Mouse (Mus musculus): ENCODE results near the gene Ccnd2. TPM values are rescaled to one million over a fixed set of nuclear protein-coding genes. Genes with fewer than 3 reads are reported as not detected.

The Ccnd2 gene
- polyA plus RNA-seq, 1 experiment from 2014 or later: 875 TPM

DNA sequence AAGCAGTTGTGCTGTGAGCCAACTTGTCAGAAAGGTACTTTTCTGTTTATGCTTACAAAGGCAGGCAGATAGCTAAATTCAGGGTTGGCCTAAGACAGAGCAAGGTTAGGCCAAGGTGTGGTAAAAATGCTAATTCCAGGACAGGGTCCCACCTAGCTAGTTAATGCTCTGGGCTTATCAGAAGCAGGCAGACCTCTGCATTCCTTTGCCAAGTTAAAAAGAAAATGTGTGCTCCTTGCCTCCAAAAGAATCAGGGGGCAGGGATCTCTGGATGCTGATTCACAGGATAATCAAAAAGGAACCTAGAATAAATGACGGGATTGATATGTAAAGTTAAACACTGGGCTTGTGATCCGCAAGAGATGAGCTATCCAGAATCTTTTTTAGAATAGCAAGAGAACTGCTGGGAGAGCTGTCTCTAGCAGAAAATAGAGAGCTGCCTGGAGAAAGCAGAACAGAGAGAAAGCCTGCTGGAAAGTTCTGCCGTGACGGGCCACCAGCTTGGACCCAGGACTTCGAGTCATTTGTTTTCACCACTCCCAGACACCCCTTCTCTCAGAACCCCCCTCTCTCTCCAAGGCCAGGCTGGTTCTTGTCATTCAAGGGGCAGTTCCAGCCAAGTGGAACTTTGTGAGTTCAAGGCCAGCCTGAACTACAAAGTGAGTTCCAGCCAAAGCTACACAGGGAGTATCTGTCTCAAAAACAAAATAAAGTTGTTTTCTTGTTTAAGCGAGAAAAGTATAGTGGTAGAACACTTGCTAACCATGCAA is 48.3 kb downstream of the Ccnd2 start:
- H3K4me1 ChIP-seq (ENCODE audit: control insufficient read depth, insufficient read depth, low read length): no peaks in the 10 kb centered on the region
- H3K4me2 ChIP-seq (ENCODE audit: low read depth, low read length): no peak overlapping the region
- no peak overlapping the region for H3K4me3 ChIP-seq (ENCODE audit: low read length)
- WGBS: 91% methylated on average over 6 of the region's 6 CpGs
- H3K9me3 ChIP-seq (ENCODE audit: control insufficient read depth, low read length): no peaks in the 10 kb centered on the region
- no peak overlapping the region for H3K27ac ChIP-seq (ENCODE audit: low read length)
- H3K36me3 ChIP-seq (ENCODE audit: control insufficient read depth, insufficient read depth, low read length): no peaks in the 10 kb centered on the region
- H3K27me3 ChIP-seq (replicated peaks; ENCODE audit: control insufficient read depth, insufficient read depth, low read length): no peaks in the 10 kb centered on the region
- ATAC-seq: no peak
- no peak overlapping the region for H3K9ac ChIP-seq (ENCODE audit: low read depth, low read length)

GRCm38 (mm10) chr6:127094565-127094964 is 57.4 kb downstream of the Ccnd2 start:
- WGBS: 58% methylated on average over 7 of the region's 7 CpGs

DNA sequence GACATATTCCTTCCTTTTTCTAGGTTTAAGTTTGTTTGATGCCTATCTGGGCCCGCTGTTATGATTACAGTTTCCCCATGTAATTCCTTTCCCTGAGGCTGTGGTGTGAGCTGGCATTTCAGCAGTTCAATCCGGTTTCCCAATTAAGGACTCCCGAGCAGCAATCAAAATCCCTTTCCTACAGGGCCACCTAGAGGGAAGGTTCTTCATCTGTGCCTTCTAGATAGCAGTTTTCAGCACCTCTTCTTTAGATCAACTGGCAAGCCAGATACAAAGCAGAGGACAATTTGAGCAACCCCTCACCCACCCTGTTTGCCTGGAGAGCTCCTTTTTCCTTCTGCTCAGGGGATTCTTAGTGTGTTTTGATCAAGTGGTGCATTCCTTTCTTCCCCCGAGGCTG is 65.3 kb downstream of the Ccnd2 start:
- Histone ChIP-seq H3K27me3 (replicated peaks; ENCODE audit: control insufficient read depth, insufficient read depth, low read length) (0 out of 2 replicates have a peak, but pooled peaks cover 2% of the 10 kb centered on the region), H3K36me3 (ENCODE audit: control insufficient read depth, insufficient read depth, low read length) (peaks cover 6% of the 10 kb centered on the region), H3K27ac (ENCODE audit: low read length) (no peak overlapping the region), H3K4me1 (ENCODE audit: control insufficient read depth, insufficient read depth, low read length) (no peaks in the 10 kb centered on the region), H3K4me2 (ENCODE audit: low read depth, low read length) (no peak overlapping the region), H3K9ac (ENCODE audit: low read depth, low read length) (no peak overlapping the region), H3K4me3 (ENCODE audit: low read length) (no peak overlapping the region), H3K9me3 (ENCODE audit: control insufficient read depth, low read length) (no peaks in the 10 kb centered on the region)
- WGBS: 67% methylated on average over 4 of the region's 4 CpGs
- no peak for ATAC-seq

More at GRCm38 (mm10) chr6:127094565-127094964, 57.4 kb downstream of the Ccnd2 start:
- Histone ChIP-seq H3K9ac (ENCODE audit: low read depth, low read length) (no peak overlapping the region), H3K27ac (ENCODE audit: low read length) (no peak overlapping the region), H3K4me3 (ENCODE audit: low read length) (no peak overlapping the region), H3K4me2 (ENCODE audit: low read depth, low read length) (no peak overlapping the region), H3K36me3 (ENCODE audit: control insufficient read depth, insufficient read depth, low read length) (no peaks in the 10 kb centered on the region; the same call in 1 of the 2 replicates), H3K27me3 (replicated peaks; ENCODE audit: control insufficient read depth, insufficient read depth, low read length) (no peaks in the 10 kb centered on the region), H3K9me3 (ENCODE audit: control insufficient read depth, low read length) (no peaks in the 10 kb centered on the region), H3K4me1 (ENCODE audit: control insufficient read depth, insufficient read depth, low read length) (no peaks in the 10 kb centered on the region)
- ATAC-seq: no peak

GRCm38 (mm10) chr6:127081820-127082219 is 70.2 kb downstream of the Ccnd2 start:
- H3K36me3 ChIP-seq (ENCODE audit: control insufficient read depth, insufficient read depth, low read length): no peaks in the 10 kb centered on the region
- WGBS: 64% methylated on average over 6 of the region's 6 CpGs
- no peak overlapping the region for H3K4me3 ChIP-seq (ENCODE audit: low read length)
- H3K4me2 ChIP-seq (ENCODE audit: low read depth, low read length): no peak overlapping the region
- H3K9ac ChIP-seq (ENCODE audit: low read depth, low read length): no peak overlapping the region
- H3K27ac ChIP-seq (ENCODE audit: low read length): no peak overlapping the region
- ATAC-seq: no peak
- H3K9me3 ChIP-seq (ENCODE audit: control insufficient read depth, low read length): no peaks in the 10 kb centered on the region
- H3K4me1 ChIP-seq (ENCODE audit: control insufficient read depth, insufficient read depth, low read length): peaks cover 4% of the 10 kb centered on the region
- H3K27me3 ChIP-seq (replicated peaks; ENCODE audit: control insufficient read depth, insufficient read depth, low read length): peaks cover 18% of the 10 kb centered on the region; the same call in 1 of the 2 replicates

GRCm38 (mm10) chr6:127079867-127080731 is 71.9 kb downstream of the Ccnd2 start:
- peak; percentile 52 for ATAC-seq

More at GRCm38 (mm10) chr6:127079867-127080731, 71.9 kb downstream of the Ccnd2 start:
- Histone ChIP-seq H3K9ac (ENCODE audit: low read depth, low read length) (peak overlapping the region; percentile 53), H3K4me2 (ENCODE audit: low read depth, low read length) (peak overlapping the region; percentile 96), H3K4me1 (ENCODE audit: control insufficient read depth, insufficient read depth, low read length) (peaks cover 4% of the 10 kb centered on the region), H3K27ac (ENCODE audit: low read length) (no peak overlapping the region), H3K9me3 (ENCODE audit: control insufficient read depth, low read length) (no peaks in the 10 kb centered on the region), H3K36me3 (ENCODE audit: control insufficient read depth, insufficient read depth, low read length) (no peaks in the 10 kb centered on the region), H3K4me3 (ENCODE audit: low read length) (peak overlapping the region; percentile 58), H3K27me3 (replicated peaks; ENCODE audit: control insufficient read depth, insufficient read depth, low read length) (peaks cover 18% of the 10 kb centered on the region; the same call in 1 of the 2 replicates)
- WGBS: 1% methylated on average over 58 of the region's 59 CpGs

Other genes with a start within 250 kb of the Ccnd2 start
- gene Dyrk4, start 230.4 kb downstream of the Ccnd2 start, polyA plus RNA-seq (2015; fragmentation: Nextera tagmentation; extraction: Ambion mirVana): not detected in 2 replicates
- 35.2 and 37.1 TPM in 2 replicates for gene Rad51ap1, start 212.6 kb downstream of the Ccnd2 start, polyA plus RNA-seq (2015; fragmentation: Nextera tagmentation; extraction: Ambion mirVana)
- gene D6Wsu163e, start 212.2 kb downstream of the Ccnd2 start, polyA plus RNA-seq (2015; fragmentation: Nextera tagmentation; extraction: Ambion mirVana): 20.7 and 23.1 TPM in 2 replicates
- not detected in 2 replicates for gene Fgf6, start 136.6 kb downstream of the Ccnd2 start, polyA plus RNA-seq (2015; fragmentation: Nextera tagmentation; extraction: Ambion mirVana)
- not detected in 2 replicates for gene Fgf23, start 79.3 kb downstream of the Ccnd2 start, polyA plus RNA-seq (2015; fragmentation: Nextera tagmentation; extraction: Ambion mirVana)
- 4.1 and 4.6 TPM in 2 replicates for gene Tigar, start 42.6 kb downstream of the Ccnd2 start, polyA plus RNA-seq (2015; fragmentation: Nextera tagmentation; extraction: Ambion mirVana)

All from intestine, embryonic 16.5 days (tissue).